Comparison of ENCODE assay signal across 13 mouse cellular contexts in genomic region chr19:4261038-4261698, GRCm38 (mm10). TPM values are rescaled to one million over a fixed set of nuclear protein-coding genes. Genes with fewer than 3 reads are reported as not detected.
DNase-seq lines count a peak whose midpoint lies in the region; ATAC-seq and TF ChIP-seq lines count a peak whose summit lies in the region.
"Had no signal": no experiment of that assay in that cellular context is flagged by ENCODE, and none has a peak within 500 bp of the region (broad histone marks: within the 10 kb centered on the region; RNA-seq: fewer than 3 reads in every experiment).

No protein-coding gene starts in this region.

- 47% methylated on average over 8 of the region's 8 CpGs for WGBS in lung, postnatal 0 days
- WGBS in intestine, postnatal 0 days = 42% methylated on average over 8 of the region's 8 CpGs
- 43% methylated on average over 8 of the region's 8 CpGs for WGBS in stomach, embryonic 15.5 days

- H3K4me2 ChIP-seq in lung, postnatal 0 days (replicated peaks; ENCODE audit: low read depth, low read length) = no peak overlapping the region
- no peak overlapping the region for H3K4me2 ChIP-seq in intestine, postnatal 0 days (replicated peaks; ENCODE audit: low read depth)
- H3K4me2 ChIP-seq in stomach, embryonic 15.5 days = no peak overlapping the region
- H3K4me2 ChIP-seq: embryonic facial prominence, embryonic 12.5 days; limb, embryonic 12.5 days had no signal

- ATAC-seq in lung, postnatal 0 days = no peak
- no peak for ATAC-seq in intestine, postnatal 0 days
- ATAC-seq in stomach, embryonic 15.5 days (ENCODE audit: insufficient read depth, low FRiP score, low read depth) = peak; percentile 36; the same call in 1 of the 2 replicates

- H3K9ac ChIP-seq in lung, postnatal 0 days (replicated peaks; ENCODE audit: low read depth) = no peak overlapping the region
- no peak overlapping the region; the same call in 1 of the 2 replicates for H3K9ac ChIP-seq in intestine, postnatal 0 days (ENCODE audit: low read depth, low read length)
- no peak overlapping the region for H3K9ac ChIP-seq in stomach, embryonic 15.5 days
- H3K9ac ChIP-seq: embryonic facial prominence, embryonic 12.5 days; limb, embryonic 12.5 days had no signal

- H3K27me3 ChIP-seq in lung, postnatal 0 days (replicated peaks; ENCODE audit: insufficient read depth, low read length) = no peaks in the 10 kb centered on the region
- H3K27me3 ChIP-seq in intestine, postnatal 0 days (replicated peaks; ENCODE audit: control insufficient read depth, insufficient read depth, low read length) = no peaks in the 10 kb centered on the region
- H3K27me3 ChIP-seq in stomach, embryonic 15.5 days (replicated peaks) = no peaks in the 10 kb centered on the region
- H3K27me3 ChIP-seq: embryonic facial prominence, embryonic 12.5 days had no signal

- peaks cover 9% of the 10 kb centered on the region; the same call in 1 of the 2 replicates for H3K4me1 ChIP-seq in lung, postnatal 0 days (ENCODE audit: insufficient read depth, low read depth, low read length)
- H3K4me1 ChIP-seq in intestine, postnatal 0 days (replicated peaks; ENCODE audit: control insufficient read depth, insufficient read depth, low read length) = no peaks in the 10 kb centered on the region; the same call in none of the 2 replicates
- H3K4me1 ChIP-seq in stomach, embryonic 15.5 days = peaks cover 28% of the 10 kb centered on the region; the same call in 1 of the 2 replicates
- H3K4me1 ChIP-seq: embryonic facial prominence, embryonic 12.5 days had no signal

- DNase-seq in cerebellum, adult 9-10 months = peak; percentile 24
- DNase-seq in cerebellum, postnatal 36 days = no peak
- no peak for DNase-seq in lung, postnatal 0 days (ENCODE audit: low spot score)
- DNase-seq in lung, postnatal 10 days = no peak
- DNase-seq in right cerebral cortex, adult 2 months (ENCODE audit: low spot score in 2 of 2) = no peak
- DNase-seq in gastrocnemius, postnatal 25 days = no peak
- DNase-seq: adrenal gland, postnatal 25 days; gastrocnemius, postnatal 10 days; kidney, adult 11 months had no signal

- H3K4me3 ChIP-seq in lung, postnatal 0 days (ENCODE audit: low read depth, low read length) = no peak overlapping the region
- no peak overlapping the region for H3K4me3 ChIP-seq in intestine, postnatal 0 days (ENCODE audit: low read depth, low read length)
- H3K4me3 ChIP-seq in stomach, embryonic 15.5 days (replicated peaks) = no peak overlapping the region
- H3K4me3 ChIP-seq: embryonic facial prominence, embryonic 12.5 days; limb, embryonic 12.5 days had no signal

- TF ChIP-seq CTCF in lung, postnatal 0 days (IDR thresholded peaks at IDR 0.05) = peak; percentile 33
- TF ChIP-seq CTCF in intestine, postnatal 0 days (IDR thresholded peaks at IDR 0.05; ENCODE audit: low read depth) = peak; percentile 48; the same call in 1 of the 2 replicates

- no peaks in the 10 kb centered on the region for H3K36me3 ChIP-seq in lung, postnatal 0 days (ENCODE audit: insufficient read depth, low read length)
- peaks cover 23% of the 10 kb centered on the region; the same call in 1 of the 2 replicates for H3K36me3 ChIP-seq in intestine, postnatal 0 days (ENCODE audit: control insufficient read depth, insufficient read depth)
- 0 out of 2 replicates have a peak, but pooled peaks cover 3% of the 10 kb centered on the region for H3K36me3 ChIP-seq in stomach, embryonic 15.5 days
- H3K36me3 ChIP-seq: embryonic facial prominence, embryonic 12.5 days; limb, embryonic 12.5 days had no signal

- H3K9me3 ChIP-seq in lung, postnatal 0 days (ENCODE audit: low read length) = no peaks in the 10 kb centered on the region
- no peaks in the 10 kb centered on the region for H3K9me3 ChIP-seq in intestine, postnatal 0 days (ENCODE audit: control insufficient read depth)
- no peaks in the 10 kb centered on the region for H3K9me3 ChIP-seq in stomach, embryonic 15.5 days
- H3K9me3 ChIP-seq: embryonic facial prominence, embryonic 12.5 days; limb, embryonic 12.5 days had no signal

- no peak overlapping the region for H3K27ac ChIP-seq in lung, postnatal 0 days (ENCODE audit: low read length)
- H3K27ac ChIP-seq in intestine, postnatal 0 days (ENCODE audit: low read depth, low read length) = no peak overlapping the region
- H3K27ac ChIP-seq in stomach, embryonic 15.5 days = 0 out of 2 replicates have a peak overlapping the region, but pooled peaks have one; percentile 44
- H3K27ac ChIP-seq: embryonic facial prominence, embryonic 12.5 days; limb, embryonic 12.5 days had no signal

- TF ChIP-seq EP300 in lung, postnatal 0 days (IDR thresholded peaks at IDR 0.05) = no peak

RNA-seq across cellular contexts. Expression of gene Ssh3, which starts 7.8 kb away (rescaled TPM):
- 22.7 and 24.4 TPM in 2 replicates for polyA plus RNA-seq in lung, postnatal 0 days (2015; fragmentation: Nextera tagmentation; extraction: Ambion mirVana)
- polyA plus RNA-seq in intestine, postnatal 0 days (2015; fragmentation: Nextera tagmentation; extraction: Ambion mirVana) = 18.1 and 18.5 TPM in 2 replicates
- 27.6 and 32.6 TPM in 2 replicates for polyA plus RNA-seq in stomach, embryonic 15.5 days (2015; fragmentation: Nextera tagmentation; extraction: Ambion mirVana)
- total RNA-seq in gastrocnemius, postnatal 25 days (2021) = 1 to 10 TPM; 3.4 to 3.9 TPM

RNA-seq across cellular contexts. Expression of gene Ankrd13d, which starts 21.8 kb away (rescaled TPM):
- 2.0 and 2.6 TPM in 2 replicates for polyA plus RNA-seq in lung, postnatal 0 days (2015; fragmentation: Nextera tagmentation; extraction: Ambion mirVana)
- 2.0 and 2.4 TPM in 2 replicates for polyA plus RNA-seq in intestine, postnatal 0 days (2015; fragmentation: Nextera tagmentation; extraction: Ambion mirVana)
- polyA plus RNA-seq in stomach, embryonic 15.5 days (2015; fragmentation: Nextera tagmentation; extraction: Ambion mirVana) = 9.5 TPM in 2 replicates
- under 1 TPM; 0.33 to 0.64 TPM for total RNA-seq in gastrocnemius, postnatal 25 days (2021)

RNA-seq across cellular contexts. Expression of gene Pold4, which starts 29.5 kb away (rescaled TPM):
- 58.6 and 63.6 TPM in 2 replicates for polyA plus RNA-seq in lung, postnatal 0 days (2015; fragmentation: Nextera tagmentation; extraction: Ambion mirVana)
- polyA plus RNA-seq in intestine, postnatal 0 days (2015; fragmentation: Nextera tagmentation; extraction: Ambion mirVana) = 81.5 and 87.8 TPM in 2 replicates
- 26.7 and 36.4 TPM in 2 replicates for polyA plus RNA-seq in stomach, embryonic 15.5 days (2015; fragmentation: Nextera tagmentation; extraction: Ambion mirVana)
- 10 to 100 TPM; 13.0 to 21.1 TPM for total RNA-seq in gastrocnemius, postnatal 25 days (2021)

RNA-seq across cellular contexts. Expression of gene Grk2, which starts 44.9 kb away (rescaled TPM):
- polyA plus RNA-seq in lung, postnatal 0 days (2015; fragmentation: Nextera tagmentation; extraction: Ambion mirVana) = 13.9 and 14.0 TPM in 2 replicates
- 14.4 and 18.5 TPM in 2 replicates for polyA plus RNA-seq in intestine, postnatal 0 days (2015; fragmentation: Nextera tagmentation; extraction: Ambion mirVana)
- polyA plus RNA-seq in stomach, embryonic 15.5 days (2015; fragmentation: Nextera tagmentation; extraction: Ambion mirVana) = 18.5 and 18.7 TPM in 2 replicates
- total RNA-seq in gastrocnemius, postnatal 25 days (2021) = 10 to 100 TPM; 39.2 to 47.9 TPM

RNA-seq across cellular contexts. Expression of gene AC109138.7, which starts 47.0 kb away (rescaled TPM):
- polyA plus RNA-seq in lung, postnatal 0 days (2015; fragmentation: Nextera tagmentation; extraction: Ambion mirVana) = not detected in 2 replicates
- polyA plus RNA-seq in intestine, postnatal 0 days (2015; fragmentation: Nextera tagmentation; extraction: Ambion mirVana) = not detected in 2 replicates
- not detected in 2 replicates for polyA plus RNA-seq in stomach, embryonic 15.5 days (2015; fragmentation: Nextera tagmentation; extraction: Ambion mirVana)
- not detected for total RNA-seq in gastrocnemius, postnatal 25 days (2021)
- total RNA-seq: adrenal gland, postnatal 25 days; gastrocnemius, postnatal 10 days had no signal
- polyA plus RNA-seq: embryonic facial prominence, embryonic 12.5 days; limb, embryonic 12.5 days had no signal
